In the genomic region with DNA sequence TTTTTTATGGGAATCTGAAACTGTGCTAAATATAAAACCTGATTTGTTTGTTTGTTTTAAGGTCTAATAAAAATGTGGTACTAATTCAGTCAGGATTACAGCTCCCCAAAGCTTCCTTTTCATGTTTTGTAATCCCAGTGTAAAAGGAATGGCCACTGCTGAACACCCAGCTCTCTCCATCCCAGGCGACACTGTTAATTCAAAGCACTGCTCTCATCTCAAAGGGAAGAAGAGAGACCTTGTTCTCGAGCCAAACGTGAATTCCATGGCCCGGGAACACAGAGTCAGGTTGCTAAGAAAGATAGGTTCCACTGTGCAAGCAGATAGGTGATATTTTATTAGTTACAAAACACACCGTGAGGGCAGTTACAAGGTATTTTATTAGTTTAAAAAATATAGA, we compare ENCODE assay signal across 16 mouse cellular contexts.
DNase-seq lines count a peak whose midpoint lies in the region; ATAC-seq and TF ChIP-seq lines count a peak whose summit lies in the region.
"Had no signal": no experiment of that assay in that cellular context is flagged by ENCODE, and none has a peak within 500 bp of the region (broad histone marks: within the 10 kb centered on the region; RNA-seq: fewer than 3 reads in every experiment).

No protein-coding gene starts in this region.

- H3K27ac ChIP-seq in heart, embryonic 15.5 days: peak overlapping the region; percentile 79
- H3K27ac ChIP-seq in layer of hippocampus, adult 2 months: peak overlapping the region; percentile 70; the same call in 1 of the 2 replicates
- no peak overlapping the region for H3K27ac ChIP-seq in neural tube, embryonic 14.5 days (ENCODE audit: low read depth, low read length)
- H3K27ac ChIP-seq: limb, embryonic 15.5 days; lung, embryonic 15.5 days; stomach, embryonic 15.5 days had no signal

- DNase-seq in heart, adult 9 months (ENCODE audit: low spot score in 2 of 2): no peak
- no peak for DNase-seq in layer of hippocampus, adult 2 months (ENCODE audit: low spot score in 2 of 2)
- DNase-seq in layer of hippocampus, postnatal 25 days (ENCODE audit: extremely low spot score in 1 of 2, low spot score in 1 of 2): no peak
- DNase-seq in neural tube, embryonic 10.5 days (ENCODE audit: extremely low spot score, low spot score): no peak
- DNase-seq: B cell, adult 2 months; cerebellum, adult 9-11 months; thymus, adult 2 months had no signal

- H3K4me1 ChIP-seq in heart, embryonic 15.5 days (replicated peaks): peaks cover 16% of the 10 kb centered on the region
- peaks cover 5% of the 10 kb centered on the region; the same call in 1 of the 2 replicates for H3K4me1 ChIP-seq in neural tube, embryonic 14.5 days (ENCODE audit: control insufficient read depth, insufficient read depth, low read length)
- H3K4me1 ChIP-seq: embryonic facial prominence, embryonic 12.5 days had no signal

- H3K9ac ChIP-seq in heart, embryonic 15.5 days: no peak overlapping the region
- no peak overlapping the region for H3K9ac ChIP-seq in neural tube, embryonic 14.5 days (replicated peaks; ENCODE audit: low read depth, low read length)
- H3K9ac ChIP-seq: embryonic facial prominence, embryonic 12.5 days; limb, embryonic 15.5 days; lung, embryonic 15.5 days; stomach, embryonic 15.5 days had no signal

- no peak overlapping the region for H3K4me2 ChIP-seq in heart, embryonic 15.5 days
- no peak overlapping the region for H3K4me2 ChIP-seq in neural tube, embryonic 14.5 days (ENCODE audit: low read depth, low read length)
- H3K4me2 ChIP-seq: embryonic facial prominence, embryonic 12.5 days; limb, embryonic 15.5 days; lung, embryonic 15.5 days; stomach, embryonic 15.5 days had no signal

- no peak overlapping the region for H3K4me3 ChIP-seq in heart, embryonic 15.5 days
- no peak overlapping the region for H3K4me3 ChIP-seq in layer of hippocampus, adult 2 months
- H3K4me3 ChIP-seq in neural tube, embryonic 14.5 days (ENCODE audit: low read depth, low read length): no peak overlapping the region
- H3K4me3 ChIP-seq: embryonic facial prominence, embryonic 12.5 days; erythroblast, embryonic 14.5 days; limb, embryonic 15.5 days; lung, embryonic 15.5 days; stomach, embryonic 15.5 days had no signal

- H3K36me3 ChIP-seq in heart, embryonic 15.5 days: no peaks in the 10 kb centered on the region
- no peaks in the 10 kb centered on the region for H3K36me3 ChIP-seq in neural tube, embryonic 14.5 days (ENCODE audit: control insufficient read depth, insufficient read depth, low read length)
- H3K36me3 ChIP-seq: embryonic facial prominence, embryonic 12.5 days; limb, embryonic 15.5 days; lung, embryonic 15.5 days; stomach, embryonic 15.5 days had no signal

- no peaks in the 10 kb centered on the region for H3K27me3 ChIP-seq in heart, embryonic 15.5 days
- H3K27me3 ChIP-seq in neural tube, embryonic 14.5 days (ENCODE audit: control insufficient read depth, insufficient read depth, low read length): no peaks in the 10 kb centered on the region
- H3K27me3 ChIP-seq: embryonic facial prominence, embryonic 12.5 days; limb, embryonic 15.5 days; lung, embryonic 15.5 days; stomach, embryonic 15.5 days had no signal

- ATAC-seq in heart, embryonic 15.5 days (replicated peaks; ENCODE audit: insufficient number of reproducible peaks, insufficient read depth, low FRiP score, low read depth): no peak
- 0 out of 2 replicates have a peak, but pooled peaks have one; percentile 15 for ATAC-seq in neural tube, embryonic 14.5 days (ENCODE audit: low read depth)
- no peak for ATAC-seq in granulocyte monocyte progenitor cell, adult 5-6 weeks (replicated peaks; ENCODE audit: poor library complexity, severe bottlenecking)
- ATAC-seq: forebrain, embryonic 14.5 days had no signal

- no peaks in the 10 kb centered on the region for H3K9me3 ChIP-seq in heart, embryonic 15.5 days (replicated peaks)
- H3K9me3 ChIP-seq in neural tube, embryonic 14.5 days (ENCODE audit: control insufficient read depth, low read length): no peaks in the 10 kb centered on the region
- H3K9me3 ChIP-seq: embryonic facial prominence, embryonic 12.5 days; limb, embryonic 15.5 days; lung, embryonic 15.5 days; stomach, embryonic 15.5 days had no signal

- 53% methylated on average over 5 of the region's 5 CpGs for WGBS in heart, embryonic 15.5 days
- WGBS in neural tube, embryonic 14.5 days: 31% methylated on average over 5 of the region's 5 CpGs

- TF ChIP-seq CTCF in layer of hippocampus, adult 2 months (conservative IDR thresholded peaks at IDR 0.05): no peak
